Mouse (Mus musculus): ENCODE measurements around the gene Gmds. TPM values are rescaled to one million over a fixed set of nuclear protein-coding genes. Genes with fewer than 3 reads are reported as not detected.

The Gmds gene
- polyA plus RNA-seq, 1 experiment, result 21.2 TPM

GRCm38 (mm10) chr13:32115468-32115867, 223.1 kb downstream of the Gmds start:
- no peaks in the 10 kb centered on the region for H3K4me1 ChIP-seq (replicated peaks; ENCODE audit: control insufficient read depth, insufficient read depth, low read length)
- no peak for DNase-seq
- no peaks in the 10 kb centered on the region for H3K36me3 ChIP-seq (ENCODE audit: control insufficient read depth, insufficient read depth, low read length)
- H3K27me3 ChIP-seq (ENCODE audit: control insufficient read depth, insufficient read depth, low read length), result no peaks in the 10 kb centered on the region
- H3K27ac ChIP-seq (ENCODE audit: control insufficient read depth, insufficient read depth, low read length), result no peak overlapping the region
- H3K4me3 ChIP-seq (ENCODE audit: control insufficient read depth, insufficient read depth, low read length), result no peak overlapping the region
- WGBS, result 90% methylated on average over 1 of the region's 1 CpGs
- TF ChIP-seq POLR2A (IDR thresholded peaks at IDR 0.05; ENCODE audit: control insufficient read depth, extremely low read depth, insufficient read depth, low read length, poor library complexity), result no peak
- TF ChIP-seq CTCF (IDR thresholded peaks at IDR 0.05; ENCODE audit: borderline replicate concordance, control insufficient read depth, extremely low read depth, insufficient read depth, low read length, poor library complexity), result no peak

- Histone ChIP-seq H3K4me3 (ENCODE audit: control insufficient read depth, insufficient read depth, low read length) (no peak overlapping the region), H3K4me1 (replicated peaks; ENCODE audit: control insufficient read depth, insufficient read depth, low read length) (no peaks in the 10 kb centered on the region), H3K36me3 (ENCODE audit: control insufficient read depth, insufficient read depth, low read length) (no peaks in the 10 kb centered on the region), H3K27ac (ENCODE audit: control insufficient read depth, insufficient read depth, low read length) (no peak overlapping the region), H3K27me3 (ENCODE audit: control insufficient read depth, insufficient read depth, low read length) (no peaks in the 10 kb centered on the region)
- 96% methylated on average over 3 of the region's 3 CpGs for WGBS
- TF ChIP-seq POLR2A (IDR thresholded peaks at IDR 0.05; ENCODE audit: control insufficient read depth, extremely low read depth, insufficient read depth, low read length, poor library complexity) (no peak), CTCF (IDR thresholded peaks at IDR 0.05; ENCODE audit: borderline replicate concordance, control insufficient read depth, extremely low read depth, insufficient read depth, low read length, poor library complexity) (no peak)
- no peak for DNase-seq
Measured at GRCm38 (mm10) chr13:32113875-32114274, 224.7 kb downstream of the Gmds start.

GRCm38 (mm10) chr13:32088303-32088977, 250.1 kb downstream of the Gmds start:
- H3K4me3 ChIP-seq (ENCODE audit: control insufficient read depth, insufficient read depth, low read length), result no peak overlapping the region
- no peaks in the 10 kb centered on the region for H3K27me3 ChIP-seq (ENCODE audit: control insufficient read depth, insufficient read depth, low read length)
- no peak overlapping the region for H3K27ac ChIP-seq (ENCODE audit: control insufficient read depth, insufficient read depth, low read length)
- WGBS, result 18% methylated on average over 7 of the region's 7 CpGs
- TF ChIP-seq CTCF (IDR thresholded peaks at IDR 0.05; ENCODE audit: borderline replicate concordance, control insufficient read depth, extremely low read depth, insufficient read depth, low read length, poor library complexity), result no peak
- TF ChIP-seq POLR2A (IDR thresholded peaks at IDR 0.05; ENCODE audit: control insufficient read depth, extremely low read depth, insufficient read depth, low read length, poor library complexity), result no peak
- DNase-seq, result no peak
- H3K4me1 ChIP-seq (replicated peaks; ENCODE audit: control insufficient read depth, insufficient read depth, low read length), result peaks cover 2% of the 10 kb centered on the region; the same call in 1 of the 2 replicates
- no peaks in the 10 kb centered on the region for H3K36me3 ChIP-seq (ENCODE audit: control insufficient read depth, insufficient read depth, low read length)

- H3K27me3 ChIP-seq (ENCODE audit: control insufficient read depth, insufficient read depth, low read length), result no peaks in the 10 kb centered on the region
- no peaks in the 10 kb centered on the region for H3K4me1 ChIP-seq (replicated peaks; ENCODE audit: control insufficient read depth, insufficient read depth, low read length)
- WGBS, result 83% methylated on average over 6 of the region's 6 CpGs
- DNase-seq, result no peak
- no peak overlapping the region for H3K27ac ChIP-seq (ENCODE audit: control insufficient read depth, insufficient read depth, low read length)
- TF ChIP-seq CTCF (IDR thresholded peaks at IDR 0.05; ENCODE audit: borderline replicate concordance, control insufficient read depth, extremely low read depth, insufficient read depth, low read length, poor library complexity), result no peak
- no peak for TF ChIP-seq POLR2A (IDR thresholded peaks at IDR 0.05; ENCODE audit: control insufficient read depth, extremely low read depth, insufficient read depth, low read length, poor library complexity)
- no peaks in the 10 kb centered on the region for H3K36me3 ChIP-seq (ENCODE audit: control insufficient read depth, insufficient read depth, low read length)
- no peak overlapping the region for H3K4me3 ChIP-seq (ENCODE audit: control insufficient read depth, insufficient read depth, low read length)
Measured at GRCm38 (mm10) chr13:32080520-32081249, 257.9 kb downstream of the Gmds start.

- Histone ChIP-seq H3K27ac (ENCODE audit: control insufficient read depth, insufficient read depth, low read length) (no peak overlapping the region), H3K4me1 (replicated peaks; ENCODE audit: control insufficient read depth, insufficient read depth, low read length) (no peaks in the 10 kb centered on the region), H3K27me3 (ENCODE audit: control insufficient read depth, insufficient read depth, low read length) (no peaks in the 10 kb centered on the region), H3K4me3 (ENCODE audit: control insufficient read depth, insufficient read depth, low read length) (no peak overlapping the region), H3K36me3 (ENCODE audit: control insufficient read depth, insufficient read depth, low read length) (no peaks in the 10 kb centered on the region)
- TF ChIP-seq POLR2A (IDR thresholded peaks at IDR 0.05; ENCODE audit: control insufficient read depth, extremely low read depth, insufficient read depth, low read length, poor library complexity) (no peak), CTCF (IDR thresholded peaks at IDR 0.05; ENCODE audit: borderline replicate concordance, control insufficient read depth, extremely low read depth, insufficient read depth, low read length, poor library complexity) (no peak)
- 79% methylated on average over 2 of the region's 2 CpGs for WGBS
- no peak for DNase-seq
Measured at GRCm38 (mm10) chr13:32073630-32074029, 264.9 kb downstream of the Gmds start.

- TF ChIP-seq CTCF (IDR thresholded peaks at IDR 0.05; ENCODE audit: borderline replicate concordance, control insufficient read depth, extremely low read depth, insufficient read depth, low read length, poor library complexity) (no peak), POLR2A (IDR thresholded peaks at IDR 0.05; ENCODE audit: control insufficient read depth, extremely low read depth, insufficient read depth, low read length, poor library complexity) (no peak)
- WGBS, result 92% methylated on average over 6 of the region's 6 CpGs
- H3K4me1 ChIP-seq (replicated peaks; ENCODE audit: control insufficient read depth, insufficient read depth, low read length), result no peaks in the 10 kb centered on the region
- H3K27ac ChIP-seq (ENCODE audit: control insufficient read depth, insufficient read depth, low read length), result no peak overlapping the region
- no peaks in the 10 kb centered on the region for H3K27me3 ChIP-seq (ENCODE audit: control insufficient read depth, insufficient read depth, low read length)
- no peak for DNase-seq
- no peaks in the 10 kb centered on the region for H3K36me3 ChIP-seq (ENCODE audit: control insufficient read depth, insufficient read depth, low read length)
- no peak overlapping the region for H3K4me3 ChIP-seq (ENCODE audit: control insufficient read depth, insufficient read depth, low read length)
Measured at GRCm38 (mm10) chr13:32055321-32055720, 283.2 kb downstream of the Gmds start.

Data from thymus, adult 2 months (tissue).